Mouse (Mus musculus) midbrain, embryonic 10.5 days (tissue): ENCODE data around the gene Gemin2. TPM values are rescaled to one million over a fixed set of nuclear protein-coding genes. Genes with fewer than 3 reads are reported as not detected.
A peak's percentile ranks its signal among the peaks of the same experiment; 100 is the strongest.
"Not testable (repeated sequence)": the region's sequence is repeated elsewhere in the genome, so short reads cannot be mapped to it uniquely, and the experiment has no call there.

ENCODE experiments used
- DNase-seq: peaks from one replicate; pipeline ENCODE4 v3.0.0-alpha.2; 2017; ENCODE audit warnings: low spot score
- H3K27ac ChIP-seq: fragments of 300-500 bp; sonication (generic); replicated peaks from 2 replicates; pipeline ENCODE4 v1.5.1; 2016; ENCODE audit warnings: mild to moderate bottlenecking
- H3K27me3 ChIP-seq: fragments of 300-500 bp; sonication (generic); 2 replicates; pipeline ENCODE4 v1.6.1; 2016; ENCODE audit warnings: low read depth, mild to moderate bottlenecking; ENCODE audit not compliant: poor library complexity, severe bottlenecking
- H3K36me3 ChIP-seq: fragments of 300-500 bp; sonication (generic); 2 replicates; pipeline ENCODE4 v1.6.1; 2016; ENCODE audit warnings: mild to moderate bottlenecking, moderate library complexity
- H3K4me1 ChIP-seq: fragments of 300-500 bp; sonication (generic); 2 replicates; pipeline ENCODE4 v1.6.1; 2016
- H3K4me3 ChIP-seq: fragments of 300-500 bp; sonication (generic); 2 replicates; pipeline ENCODE4 v1.5.1; 2016; ENCODE audit warnings: mild to moderate bottlenecking, moderate library complexity
- H3K9me3 ChIP-seq: fragments of 300-500 bp; sonication (generic); replicated peaks from 2 replicates; pipeline ENCODE4 v1.6.1; 2016; ENCODE audit warnings: mild to moderate bottlenecking
- WGBS: fragments of 180-500 bp; shearing (Covaris S2); methylation state at CpG from one replicate; pipeline ENCODE4 v1.1.7; 2016; 5-methylcytosine and 5-hydroxymethylcytosine counted together
- polyA plus RNA-seq: library from polyadenylated mRNA; unstranded; fragments of >200 nt; fragmentation: Nextera tagmentation; extraction: Ambion mirVana; gene quantifications from 2 replicates; pipeline ENCODE4 v1.2.1, GENCODE M21; 2016

Gemin2 gene
- polyA plus RNA-seq = 35.8 and 36.8 TPM in 2 replicates

GRCm38 (mm10) chr12:59013234-59013633, at the start of gene Gemin2:
Gene Gemin2, plus strand, starts transcription at chr12:59013393.
- peak; percentile 89 for DNase-seq
- peak within 1 kb of the TSS; percentile 91 for H3K27ac ChIP-seq
- WGBS = under 1% methylated on average over 28 of the region's 28 CpGs
- H3K4me3 ChIP-seq = peak within 1 kb of the TSS; percentile 88
- no peaks in the 10 kb centered on the region for H3K9me3 ChIP-seq
- no peaks in the 10 kb centered on the region for H3K27me3 ChIP-seq
- peaks cover 30% of the 10 kb centered on the region for H3K36me3 ChIP-seq
- H3K4me1 ChIP-seq = peaks cover 25% of the 10 kb centered on the region

- DNase-seq = no peak
- peaks cover 52% of the 10 kb centered on the region for H3K36me3 ChIP-seq
- H3K27me3 ChIP-seq = no peaks in the 10 kb centered on the region
- H3K9me3 ChIP-seq = no peaks in the 10 kb centered on the region
- H3K4me1 ChIP-seq = no peaks in the 10 kb centered on the region
- 73% methylated on average over 4 of the region's 4 CpGs for WGBS
- no peak overlapping the region for H3K27ac ChIP-seq
- H3K4me3 ChIP-seq = no peak overlapping the region
These were observed 48.6 kb upstream of the Gemin2 start for GRCm38 (mm10) chr12:58964583-58964982.

- 78% methylated on average over 2 of the region's 2 CpGs for WGBS
- H3K36me3 ChIP-seq = peaks cover 70% of the 10 kb centered on the region
- no peaks in the 10 kb centered on the region for H3K9me3 ChIP-seq
These were observed 36.2 kb upstream of the Gemin2 start for GRCm38 (mm10) chr12:58976966-58977365.

GRCm38 (mm10) chr12:58981178-58981661, 32.0 kb upstream of the Gemin2 start:
- 81% methylated on average over 6 of the region's 6 CpGs for WGBS
- not testable (repeated sequence) for H3K4me3 ChIP-seq, H3K27ac ChIP-seq, H3K4me1 ChIP-seq, DNase-seq, H3K9me3 ChIP-seq, H3K27me3 ChIP-seq
- H3K36me3 ChIP-seq = peaks cover 80% of the 10 kb centered on the region

More at GRCm38 (mm10) chr12:58976966-58977365, 36.2 kb upstream of the Gemin2 start:
- Histone ChIP-seq H3K4me3 (no peak overlapping the region), H3K4me1 (no peaks in the 10 kb centered on the region), H3K27me3 (no peaks in the 10 kb centered on the region), H3K27ac (no peak overlapping the region)
- no peak for DNase-seq

- H3K36me3 ChIP-seq = peaks cover 92% of the 10 kb centered on the region
- 96% methylated on average over 3 of the region's 3 CpGs for WGBS
- no peak for DNase-seq
These were observed 27.4 kb upstream of the Gemin2 start for GRCm38 (mm10) chr12:58985766-58986165.

GRCm38 (mm10) chr12:59010482-59010881, 2.7 kb upstream of the Gemin2 start:
- H3K36me3 ChIP-seq = peaks cover 24% of the 10 kb centered on the region
- 82% methylated on average over 2 of the region's 2 CpGs for WGBS
- H3K9me3 ChIP-seq = no peaks in the 10 kb centered on the region
- no peaks in the 10 kb centered on the region for H3K27me3 ChIP-seq
- no peak for DNase-seq
- H3K4me1 ChIP-seq = peaks cover 25% of the 10 kb centered on the region
- H3K4me3 ChIP-seq = peak overlapping the region; percentile 88
- H3K27ac ChIP-seq = no peak overlapping the region

More at GRCm38 (mm10) chr12:58985766-58986165, 27.4 kb upstream of the Gemin2 start:
- no peak overlapping the region for H3K4me3 ChIP-seq
- H3K27ac ChIP-seq = no peak overlapping the region
- H3K27me3 ChIP-seq = no peaks in the 10 kb centered on the region
- no peaks in the 10 kb centered on the region for H3K4me1 ChIP-seq
- no peaks in the 10 kb centered on the region for H3K9me3 ChIP-seq

- Histone ChIP-seq H3K9me3 (no peaks in the 10 kb centered on the region), H3K27me3 (no peaks in the 10 kb centered on the region), H3K4me3 (peak overlapping the region; percentile 88), H3K4me1 (peaks cover 25% of the 10 kb centered on the region), H3K36me3 (peaks cover 22% of the 10 kb centered on the region), H3K27ac (peak overlapping the region; percentile 91)
- no peak for DNase-seq
- under 1% methylated on average over 25 of the region's 25 CpGs for WGBS
These were observed 1.8 kb upstream of the Gemin2 start for GRCm38 (mm10) chr12:59011275-59011843.

- H3K27ac ChIP-seq = peak within 1 kb of the TSS; percentile 91
- H3K9me3 ChIP-seq = no peaks in the 10 kb centered on the region
- H3K4me1 ChIP-seq = peaks cover 25% of the 10 kb centered on the region
- under 1% methylated on average over 48 of the region's 48 CpGs for WGBS
- peaks cover 21% of the 10 kb centered on the region for H3K36me3 ChIP-seq
- peak within 1 kb of the TSS; percentile 88 for H3K4me3 ChIP-seq
- H3K27me3 ChIP-seq = no peaks in the 10 kb centered on the region
- DNase-seq = peak; percentile 99
These were observed 1.1 kb upstream of the Gemin2 start, which contains the start of gene Sec23a for GRCm38 (mm10) chr12:59011844-59012709. Gene Sec23a, minus strand, starts transcription at chr12:59012017.

- DNase-seq = peak; percentile 13
- H3K27ac ChIP-seq = peak overlapping the region; percentile 91
These were observed 492 bp upstream of the Gemin2 start for GRCm38 (mm10) chr12:59012710-59013091.

GRCm38 (mm10) chr12:59017970-59018369, 4.8 kb downstream of the Gemin2 start:
- no peak for DNase-seq
- H3K36me3 ChIP-seq = peaks cover 78% of the 10 kb centered on the region
- no peak overlapping the region for H3K4me3 ChIP-seq
- H3K27ac ChIP-seq = no peak overlapping the region
- H3K27me3 ChIP-seq = no peaks in the 10 kb centered on the region
- 86% methylated on average over 8 of the region's 8 CpGs for WGBS
- no peaks in the 10 kb centered on the region for H3K9me3 ChIP-seq
- H3K4me1 ChIP-seq = peaks cover 5% of the 10 kb centered on the region

More at GRCm38 (mm10) chr12:59012710-59013091, 492 bp upstream of the Gemin2 start:
- Histone ChIP-seq H3K27me3 (no peaks in the 10 kb centered on the region), H3K9me3 (no peaks in the 10 kb centered on the region), H3K4me1 (peaks cover 25% of the 10 kb centered on the region), H3K36me3 (peaks cover 25% of the 10 kb centered on the region), H3K4me3 (peak overlapping the region; percentile 88)
- WGBS = 2% methylated on average over 7 of the region's 7 CpGs

GRCm38 (mm10) chr12:59019891-59020290, 6.7 kb downstream of the Gemin2 start:
- Histone ChIP-seq H3K27me3 (no peaks in the 10 kb centered on the region), H3K4me1 (no peaks in the 10 kb centered on the region), H3K4me3 (no peak overlapping the region), H3K27ac (no peak overlapping the region), H3K9me3 (no peaks in the 10 kb centered on the region), H3K36me3 (peaks cover 90% of the 10 kb centered on the region)
- 90% methylated on average over 2 of the region's 2 CpGs for WGBS
- DNase-seq = no peak

GRCm38 (mm10) chr12:59021306-59021705, 8.1 kb downstream of the Gemin2 start:
- DNase-seq = no peak
- Histone ChIP-seq H3K4me1 (no peaks in the 10 kb centered on the region), H3K4me3 (no peak overlapping the region), H3K27me3 (no peaks in the 10 kb centered on the region), H3K36me3 (peaks cover 94% of the 10 kb centered on the region), H3K27ac (no peak overlapping the region), H3K9me3 (no peaks in the 10 kb centered on the region)
- 92% methylated on average over 4 of the region's 4 CpGs for WGBS

- H3K27ac ChIP-seq = no peak overlapping the region
- peaks cover 21% of the 10 kb centered on the region for H3K36me3 ChIP-seq
- DNase-seq = no peak
- no peaks in the 10 kb centered on the region for H3K27me3 ChIP-seq
- WGBS = 64% methylated on average over 5 of the region's 5 CpGs
- no peak overlapping the region for H3K4me3 ChIP-seq
- H3K9me3 ChIP-seq = no peaks in the 10 kb centered on the region
- H3K4me1 ChIP-seq = no peaks in the 10 kb centered on the region
These were observed 18.9 kb downstream of the Gemin2 start for GRCm38 (mm10) chr12:59032101-59032500.
